Mouse (Mus musculus) adrenal gland, postnatal 36 days (tissue): ENCODE data around the gene Lrrn4cl. TPM values are rescaled to one million over a fixed set of nuclear protein-coding genes. Genes with fewer than 3 reads are reported as not detected.
"Not testable (repeated sequence)": the region's sequence is repeated elsewhere in the genome, so short reads cannot be mapped to it uniquely, and the experiment has no call there.

Experiments used
- DNase-seq, 2 experiments: peaks; one replicate each; pipeline ENCODE4 v3.0.0; 2021; ENCODE audit warnings: mixed read lengths in 1 of 2
- long read RNA-seq, 2 experiments: library from polyadenylated mRNA; stranded (forward); transcript quantifications; one replicate each; pipeline ENCODE4 v2.0.0; 2021; ENCODE audit warnings: borderline sequencing depth in 2 of 2
- total RNA-seq, 2 experiments: library from RNA; stranded (reverse); gene quantifications; 2 replicates each; pipeline ENCODE4 v1.2.3; 2021

Lrrn4cl gene
- 1 to 10 TPM; 4.2 to 4.5 TPM for total RNA-seq
- long read RNA-seq, experiment 1, partial matches to known transcripts = 0 of 4 reads
- long read RNA-seq, experiment 1, other reads (novel, unspliced or antisense) = 0 of 4 reads
- long read RNA-seq, experiment 2, partial matches to known transcripts = 0 of 2 reads
- long read RNA-seq, experiment 2, other reads (novel, unspliced or antisense) = 0 of 2 reads

DNA sequence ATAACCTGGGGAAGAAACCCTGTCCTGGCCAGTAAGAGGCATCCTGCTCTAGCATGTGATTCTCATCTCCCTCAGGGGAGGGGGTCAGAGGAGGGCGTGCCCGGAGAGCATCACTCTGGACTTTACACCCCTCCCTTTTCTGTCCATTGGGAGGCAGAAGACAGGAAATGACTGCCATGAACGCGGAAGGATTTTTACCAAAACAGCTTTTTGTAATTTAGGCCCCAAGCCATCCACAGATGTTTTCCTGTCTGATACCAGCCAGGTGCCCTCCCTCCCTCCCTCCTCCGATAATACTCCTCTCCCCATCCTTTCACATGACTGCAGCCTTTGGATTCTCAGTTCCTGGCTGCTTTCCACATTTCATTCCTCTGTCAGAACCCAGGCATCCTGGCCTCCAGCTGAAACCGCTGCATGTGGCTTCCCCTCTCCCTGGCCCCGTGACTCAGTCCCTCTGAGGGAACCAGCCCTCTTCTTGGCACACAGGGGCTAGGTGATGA is at the start of gene Lrrn4cl:
Gene Lrrn4cl, plus strand, starts transcription at position 367 of the 500 bp plus-strand sequence.
- DNase-seq = peak; percentile 58 to 64

DNA sequence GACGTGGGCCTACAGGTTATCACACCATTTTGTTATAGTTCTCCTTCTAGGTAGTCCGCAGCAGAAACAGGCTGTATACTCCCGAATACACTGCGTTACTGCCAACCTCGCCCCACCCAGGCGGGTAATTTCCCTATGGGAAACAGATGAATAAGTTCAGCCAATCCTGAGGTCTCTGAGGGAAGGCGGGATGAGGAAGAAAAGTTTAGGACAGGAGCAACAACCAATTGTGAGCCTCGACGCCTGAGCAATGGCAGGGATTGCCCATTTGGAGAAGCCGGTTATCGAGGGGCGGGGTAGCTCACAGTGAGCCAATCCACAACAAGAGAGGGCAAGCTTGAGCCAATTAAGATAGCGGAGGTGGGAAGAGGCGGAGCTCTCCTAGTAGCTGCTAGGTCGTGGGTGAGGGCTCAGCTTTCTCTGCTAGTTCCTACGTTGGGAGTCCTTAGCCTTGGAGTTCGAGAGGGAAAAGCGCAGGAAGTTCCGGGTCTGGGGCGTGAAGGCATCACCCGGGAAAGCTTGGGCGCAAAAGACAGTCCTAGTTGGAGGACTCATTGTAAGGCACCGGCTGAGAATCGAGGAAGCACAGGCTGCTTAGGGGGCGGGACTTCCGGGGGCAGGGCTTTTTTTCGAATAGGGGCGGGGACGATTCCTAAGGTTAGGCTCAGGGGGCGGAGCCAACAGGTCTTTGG is 48.3 kb upstream of the Lrrn4cl start, which contains the start of gene Zbtb3:
Gene Zbtb3, plus strand, starts transcription at position 426 of the 692 bp plus-strand sequence.
- peak; percentile 94 to 95 for DNase-seq

DNA sequence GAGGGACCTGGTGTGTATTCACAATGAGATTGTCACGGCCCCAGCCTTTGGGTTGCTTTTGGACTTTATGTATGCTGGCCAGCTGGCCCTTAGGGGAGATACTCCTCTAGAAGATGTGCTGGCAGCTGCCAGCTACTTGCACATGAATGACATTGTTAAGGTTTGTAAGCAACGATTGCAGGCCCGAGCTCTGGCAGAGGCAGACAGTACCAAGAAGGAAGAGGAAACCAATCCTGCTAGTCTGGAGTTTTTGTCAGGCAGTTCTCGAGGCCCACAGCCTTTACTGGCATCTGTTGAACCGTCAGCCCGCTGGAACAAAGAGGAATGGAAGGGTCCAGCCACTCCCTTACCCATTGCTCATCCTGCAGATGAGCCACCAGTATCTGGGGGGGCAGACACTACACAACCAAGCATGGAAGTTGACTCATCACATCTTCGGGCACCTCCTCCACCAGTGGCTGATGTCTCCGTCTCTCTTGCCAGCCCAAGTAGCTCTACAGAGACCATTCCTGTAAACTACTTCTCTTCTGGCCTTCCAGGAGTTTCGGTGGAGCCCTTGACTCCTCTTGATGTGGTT is 47.3 kb upstream of the Lrrn4cl start:
- DNase-seq = no peak

DNA sequence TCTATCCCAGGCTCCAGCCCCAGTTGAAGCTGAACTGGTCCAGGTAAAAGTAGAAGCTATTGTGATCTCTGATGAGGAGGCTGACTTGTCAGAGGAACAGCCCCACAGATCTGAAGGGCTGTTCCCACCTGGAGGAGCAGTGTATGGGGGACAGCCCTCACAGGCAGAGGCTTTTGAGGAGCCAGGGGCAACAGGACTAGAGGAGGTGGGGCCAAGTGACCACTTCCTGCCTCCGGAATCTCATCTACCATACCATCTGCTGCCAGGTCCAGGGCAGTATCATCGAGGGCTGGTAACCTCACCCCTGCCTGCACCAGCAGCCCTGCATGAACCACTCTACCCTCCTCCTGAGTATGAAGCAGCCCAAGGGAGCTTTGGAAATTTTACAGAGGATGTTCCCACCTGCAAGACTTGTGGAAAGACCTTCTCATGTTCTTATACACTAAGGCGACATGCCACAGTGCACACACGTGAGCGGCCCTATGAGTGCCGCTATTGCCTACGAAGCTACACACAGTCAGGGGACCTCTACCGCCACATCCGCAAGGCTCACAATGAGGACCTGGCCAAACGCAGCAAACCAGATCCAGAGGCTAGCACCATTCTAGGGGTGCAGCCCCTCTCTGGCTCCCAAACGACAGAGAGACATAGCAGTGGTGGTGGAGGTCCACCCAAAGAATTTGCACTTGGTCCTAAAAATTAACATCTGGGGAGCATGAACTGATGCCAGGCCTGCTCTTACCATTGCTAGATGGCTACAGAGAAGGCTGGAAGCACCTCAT is 46.5 kb upstream of the Lrrn4cl start:
- DNase-seq = no peak

DNA sequence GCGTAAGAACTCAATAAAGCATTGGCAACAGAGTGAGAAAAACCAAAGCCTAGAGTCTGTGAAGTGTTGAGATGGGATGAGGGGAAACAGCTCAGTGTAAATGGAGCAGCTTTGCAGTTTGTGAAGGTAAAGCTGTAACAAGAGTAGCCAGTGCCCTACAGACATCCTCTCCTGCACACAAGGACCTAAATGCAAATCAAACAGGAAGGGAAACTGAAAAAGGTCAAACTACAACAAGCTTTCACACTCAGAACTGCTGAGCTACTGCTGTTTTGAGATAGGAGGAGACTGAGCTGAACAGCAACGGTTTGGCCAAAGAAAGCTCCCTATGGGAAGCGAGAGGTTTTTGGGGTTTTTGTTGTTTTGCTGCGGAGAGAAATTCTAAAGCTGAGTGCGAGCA is 43.8 kb upstream of the Lrrn4cl start:
- no peak for DNase-seq

DNA sequence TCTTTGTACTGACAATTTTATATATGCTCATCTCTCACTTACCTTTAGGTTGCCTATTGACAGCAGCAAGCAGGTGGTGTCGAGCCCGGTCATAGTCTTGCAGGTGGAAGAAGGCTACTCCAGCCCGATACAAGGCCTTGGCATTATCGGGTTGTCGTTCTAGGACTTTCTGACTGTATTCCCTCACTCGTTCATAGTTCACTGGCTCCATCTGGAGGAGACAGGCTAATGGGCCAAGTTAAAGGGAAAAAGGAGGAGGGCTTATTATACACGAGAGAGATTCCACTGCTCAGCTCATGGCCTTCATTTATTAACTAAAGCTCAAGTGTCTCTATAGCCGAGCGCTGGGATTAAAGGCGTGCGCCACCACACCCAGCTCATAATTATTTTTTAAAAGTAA is 34.8 kb upstream of the Lrrn4cl start:
- DNase-seq = peak in 1 of 2 experiments; percentile 35

DNA sequence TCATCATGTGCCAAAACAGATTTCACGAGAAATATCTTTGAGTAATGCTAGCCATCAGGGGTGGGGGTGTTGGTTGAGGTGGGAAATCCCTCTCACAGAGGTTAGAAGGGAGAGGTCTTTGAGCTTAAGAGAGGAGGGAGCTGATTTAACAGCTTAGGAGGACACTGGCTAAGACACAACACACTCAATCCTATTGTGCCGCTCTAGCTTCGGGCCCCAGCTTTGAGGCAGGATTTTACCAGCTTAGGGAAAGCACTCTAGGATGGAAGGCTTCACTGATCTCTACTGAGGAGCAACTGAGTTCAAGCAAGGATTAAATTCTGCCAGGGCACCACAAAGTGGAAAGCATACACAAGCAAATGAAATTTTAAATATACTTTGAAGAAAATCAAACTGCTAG is 33.6 kb upstream of the Lrrn4cl start:
- DNase-seq = no peak

DNA sequence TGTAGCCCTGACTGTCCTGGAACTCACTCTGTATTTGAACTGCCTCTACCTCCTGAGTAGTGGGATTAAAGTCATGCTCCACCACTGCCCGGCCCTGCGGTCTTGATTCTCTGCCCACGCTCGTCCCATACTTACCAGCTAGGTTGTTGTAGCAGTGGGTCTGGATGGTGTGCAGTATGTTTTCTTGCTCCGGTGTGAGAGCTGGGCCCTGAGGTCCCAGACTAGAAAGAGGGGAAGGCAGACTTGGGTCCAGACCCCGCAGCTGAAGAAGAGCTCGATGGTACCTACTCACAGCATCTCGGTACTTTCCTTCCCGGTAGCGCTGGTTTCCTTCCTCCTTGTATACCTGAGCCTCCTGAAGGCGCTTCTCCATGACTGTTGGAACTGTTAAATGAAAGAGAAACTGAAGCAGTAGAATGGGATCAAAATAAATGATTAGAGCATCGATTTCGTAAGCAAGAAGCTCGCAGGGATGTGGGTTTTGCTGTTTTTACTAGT is 32.2 kb upstream of the Lrrn4cl start:
- DNase-seq = no peak

DNA sequence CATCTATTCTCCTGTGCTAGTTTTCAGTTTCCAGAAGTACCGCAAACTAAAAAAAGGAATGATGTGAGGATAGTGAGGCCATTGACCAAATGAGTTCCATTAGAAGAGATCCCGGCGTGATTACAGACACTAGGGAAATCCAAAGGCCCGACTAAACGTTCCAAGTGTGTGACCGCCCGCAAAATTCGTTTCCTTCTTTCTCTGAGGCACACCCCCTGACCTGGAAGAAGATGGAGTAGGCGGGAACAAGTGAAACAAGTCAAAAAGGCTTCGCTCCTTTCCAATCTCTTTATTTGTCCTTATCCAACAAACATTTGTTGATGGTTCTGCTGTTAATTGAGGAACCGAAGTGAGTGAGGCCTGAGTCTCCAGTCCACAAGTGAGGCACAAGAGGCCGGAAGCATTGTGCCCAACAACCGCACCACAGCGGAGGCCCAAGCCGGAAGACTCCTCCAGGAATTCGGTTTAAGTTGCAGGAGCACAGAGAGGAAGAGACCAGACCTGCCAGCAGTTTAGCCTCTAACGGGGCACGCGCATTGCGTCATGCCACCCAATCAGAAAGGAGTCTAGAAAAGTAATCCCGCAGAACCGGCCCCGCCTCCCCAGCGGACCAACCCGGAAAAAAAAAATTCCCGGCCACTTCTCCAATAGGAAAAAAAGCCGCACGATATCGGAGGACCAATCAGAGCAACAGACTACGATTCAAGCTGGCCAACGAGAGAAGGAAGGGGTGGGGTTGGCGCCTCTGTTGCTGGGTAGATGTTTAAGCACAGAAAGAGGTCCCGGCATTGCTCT is 31.6 kb upstream of the Lrrn4cl start, which contains the start of gene Ttc9c:
Gene Ttc9c, minus strand, starts transcription at position 533 of the 795 bp plus-strand sequence.
- peak; percentile 96 to 97 for DNase-seq

DNA sequence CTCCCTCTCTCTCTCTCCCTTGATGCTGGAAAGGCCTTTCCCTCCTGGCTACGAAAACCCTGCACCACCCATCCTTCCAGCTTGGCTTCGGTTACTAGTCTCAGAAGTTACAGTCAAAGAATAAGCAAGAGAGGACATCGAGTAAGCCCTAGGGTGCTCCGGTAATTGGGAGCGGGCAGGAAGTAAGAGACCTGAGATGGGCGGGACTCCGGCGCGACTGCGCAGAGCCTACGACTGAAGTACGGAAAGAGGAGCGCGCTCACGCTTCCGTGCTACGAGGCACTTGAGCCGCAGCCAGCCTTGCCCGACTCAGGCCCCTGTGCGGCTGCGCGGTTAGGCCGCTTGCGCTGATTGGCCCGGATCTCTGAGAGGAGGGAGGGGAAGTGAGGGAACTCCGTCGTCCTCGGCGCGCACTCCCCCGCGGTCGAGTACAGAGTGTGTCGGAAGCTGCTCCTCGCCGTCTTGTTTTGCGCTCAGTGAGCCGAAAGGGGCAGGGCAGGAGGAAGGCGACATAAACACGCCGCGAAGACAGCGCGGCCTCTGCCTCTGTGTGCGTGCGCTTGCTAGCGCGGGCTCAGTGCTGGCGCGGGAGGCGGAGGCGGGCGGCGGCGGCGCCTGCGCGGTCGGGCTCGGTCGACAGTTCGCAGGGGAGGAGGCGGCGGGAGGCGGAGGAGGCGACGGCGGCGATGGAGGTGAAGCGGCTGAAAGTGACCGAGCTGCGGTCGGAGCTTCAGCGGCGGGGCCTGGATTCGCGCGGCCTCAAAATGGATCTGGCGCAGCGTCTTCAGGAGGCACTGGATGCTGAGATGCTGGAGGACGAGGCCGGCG is 30.8 kb upstream of the Lrrn4cl start, which contains the start of gene Hnrnpul2:
Gene Hnrnpul2, plus strand, starts transcription at position 415 of the 828 bp plus-strand sequence.
- DNase-seq = peak; percentile 99

DNA sequence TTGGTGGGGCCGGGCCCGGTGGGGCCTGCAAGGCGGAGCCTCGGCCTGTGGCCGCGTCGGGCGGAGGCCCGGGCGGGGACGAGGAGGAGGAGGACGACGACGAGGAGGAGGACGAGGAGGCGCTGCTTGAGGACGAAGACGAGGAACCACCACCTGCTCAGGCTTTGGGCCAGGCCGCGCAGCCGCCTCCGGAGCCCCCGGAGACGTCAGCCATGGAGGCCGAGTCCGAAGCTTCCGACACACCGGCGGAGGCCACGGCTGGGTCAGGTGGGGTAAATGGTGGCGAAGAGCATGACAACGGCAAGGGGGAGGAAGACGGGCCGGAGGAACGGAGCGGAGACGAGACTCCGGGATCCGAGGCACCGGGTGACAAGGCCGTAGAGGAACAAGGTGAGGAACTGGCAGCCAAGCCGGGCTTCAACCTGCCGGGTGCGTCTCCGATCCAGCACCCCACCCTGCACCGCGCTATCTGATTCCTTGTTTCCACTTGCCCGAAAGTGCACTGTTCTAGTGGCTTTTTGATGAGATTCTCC is 30.1 kb upstream of the Lrrn4cl start:
- DNase-seq = no peak

DNA sequence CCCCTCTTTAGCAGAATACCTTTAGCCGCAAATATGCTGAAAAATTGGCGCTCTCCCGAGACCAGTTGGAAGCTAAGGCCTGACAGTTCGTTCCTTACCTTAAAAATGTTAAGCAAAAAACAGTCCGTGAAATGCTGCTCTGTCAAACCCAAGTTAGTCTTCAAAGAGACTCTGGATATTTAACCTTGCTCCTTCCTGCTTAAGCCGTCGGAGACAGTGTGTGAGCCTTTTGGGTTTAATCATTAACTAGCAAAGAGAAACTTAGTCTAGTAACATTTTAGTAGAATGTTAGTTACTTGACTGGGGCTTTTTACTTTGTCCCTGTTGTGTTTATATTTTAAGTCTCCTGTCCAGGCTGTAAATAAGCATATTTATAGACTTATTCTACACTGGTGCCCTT is 29.4 kb upstream of the Lrrn4cl start:
- DNase-seq = no peak

DNA sequence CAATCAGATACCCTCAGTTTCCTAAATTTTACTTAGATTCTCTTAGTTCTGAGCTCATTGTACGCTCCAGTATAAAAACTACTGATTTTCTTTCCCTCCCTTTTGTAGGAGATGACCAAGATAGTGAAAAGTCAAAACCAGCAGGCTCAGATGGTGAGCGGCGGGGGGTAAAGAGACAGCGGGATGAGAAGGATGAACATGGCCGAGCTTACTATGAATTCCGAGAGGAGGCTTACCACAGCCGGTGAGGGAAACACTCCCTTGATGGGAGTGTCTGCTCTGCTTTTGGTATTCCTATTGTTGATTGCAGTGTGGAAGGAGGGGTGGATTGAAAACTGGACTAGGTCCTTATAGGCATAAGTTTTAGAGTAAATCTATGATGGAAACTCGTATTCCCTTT is 27.9 kb upstream of the Lrrn4cl start:
- no peak for DNase-seq

DNA sequence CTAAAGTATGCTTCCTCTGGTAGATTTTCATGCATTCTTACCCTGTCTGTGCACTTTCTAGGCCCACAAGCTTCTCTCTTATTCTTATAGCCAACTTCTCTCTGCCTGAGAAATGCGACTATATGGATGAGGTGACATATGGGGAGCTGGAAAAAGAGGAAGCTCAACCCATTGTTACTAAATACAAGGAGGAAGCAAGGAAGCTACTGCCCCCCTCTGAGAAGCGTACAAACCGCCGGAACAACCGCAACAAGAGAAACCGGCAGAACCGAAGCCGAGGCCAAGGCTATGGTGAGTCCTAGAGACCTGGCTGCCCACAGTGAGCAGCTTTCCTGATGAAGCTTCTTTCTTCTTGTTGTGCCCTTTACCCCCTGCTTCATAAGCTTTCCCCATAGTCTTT is 20.9 kb upstream of the Lrrn4cl start, which contains the start of gene AC129217.1:
Gene AC129217.1, plus strand, starts transcription at position 114 of the 400 bp plus-strand sequence.
- DNase-seq = no peak

DNA sequence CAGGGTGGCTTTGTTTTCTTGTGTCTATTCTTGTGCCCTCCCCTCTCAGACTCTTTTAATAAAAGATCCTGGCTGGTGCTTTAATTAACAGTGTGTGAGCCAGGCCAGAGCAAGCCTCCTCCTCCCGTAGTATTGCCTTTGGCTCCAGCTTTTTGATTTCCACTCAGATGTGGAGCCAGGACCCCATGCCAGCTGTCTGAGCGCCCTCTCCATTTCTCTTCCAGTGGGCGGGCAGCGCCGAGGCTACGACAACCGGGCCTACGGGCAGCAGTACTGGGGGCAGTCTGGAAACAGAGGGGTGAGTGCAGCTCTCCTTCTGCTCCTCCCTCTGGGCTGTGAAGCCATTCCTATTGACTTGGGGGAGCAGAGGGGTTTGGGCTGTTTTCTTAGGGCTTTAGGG is 19.9 kb upstream of the Lrrn4cl start:
- DNase-seq = no peak

DNA sequence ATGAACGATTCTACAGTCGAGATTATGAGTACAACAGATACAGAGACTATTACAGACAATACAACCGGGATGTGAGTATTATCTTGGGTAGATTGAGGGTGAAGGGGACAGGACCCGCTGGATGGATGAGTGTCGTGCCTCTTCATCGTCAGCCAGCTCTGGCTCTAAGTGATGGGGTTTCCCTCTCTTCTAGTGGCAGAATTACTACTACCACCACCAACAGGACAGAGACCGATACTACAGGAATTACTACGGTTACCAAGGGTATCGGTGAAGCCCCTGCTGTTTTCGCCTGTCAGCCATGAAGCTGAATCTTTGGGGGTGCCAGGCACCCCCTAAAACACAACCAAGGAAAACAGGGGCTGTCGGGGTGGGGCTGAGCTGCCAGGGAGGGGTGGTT is 19.3 kb upstream of the Lrrn4cl start:
- DNase-seq = no peak

DNA sequence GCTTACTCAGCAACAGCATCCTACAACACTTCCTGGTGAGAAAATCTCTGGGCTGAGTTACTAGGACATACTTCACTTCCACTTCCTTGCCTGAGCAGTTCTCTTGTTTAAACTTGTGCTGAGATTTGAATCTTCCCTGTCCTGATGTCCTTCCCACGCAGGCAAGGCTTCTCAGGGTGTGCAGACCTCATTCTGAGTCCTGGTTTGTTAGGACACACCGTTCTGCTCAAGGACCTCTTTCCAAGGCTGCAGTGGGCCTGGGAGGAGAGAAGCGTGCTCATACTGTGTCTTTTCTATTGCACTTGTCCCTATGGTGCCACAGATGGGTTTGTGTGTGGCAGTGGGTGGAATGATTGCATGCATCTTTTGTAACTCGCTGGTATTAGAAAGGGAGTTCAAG is 17.6 kb upstream of the Lrrn4cl start:
- peak in 1 of 2 experiments; percentile 40 for DNase-seq

DNA sequence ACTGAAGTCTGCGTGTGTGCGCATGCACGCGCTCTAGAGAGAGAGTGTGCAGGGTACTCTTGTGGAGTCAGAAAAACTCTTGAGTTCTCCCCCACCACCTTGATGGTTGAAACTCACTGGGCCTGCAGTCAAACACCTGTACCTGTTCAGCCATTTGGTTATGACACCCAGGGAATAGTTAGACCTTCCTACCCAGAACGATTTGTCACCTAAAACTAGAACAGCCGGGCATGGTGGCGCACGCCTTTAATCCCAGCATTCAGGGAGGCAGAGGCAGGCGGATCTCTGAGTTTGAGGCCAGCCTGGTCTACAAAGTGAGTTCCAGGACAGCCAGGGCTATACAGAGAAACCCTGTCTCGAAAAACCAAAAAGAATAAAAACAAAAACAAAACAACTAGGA is 14.2 kb upstream of the Lrrn4cl start:
- DNase-seq = not testable (repeated sequence)

DNA sequence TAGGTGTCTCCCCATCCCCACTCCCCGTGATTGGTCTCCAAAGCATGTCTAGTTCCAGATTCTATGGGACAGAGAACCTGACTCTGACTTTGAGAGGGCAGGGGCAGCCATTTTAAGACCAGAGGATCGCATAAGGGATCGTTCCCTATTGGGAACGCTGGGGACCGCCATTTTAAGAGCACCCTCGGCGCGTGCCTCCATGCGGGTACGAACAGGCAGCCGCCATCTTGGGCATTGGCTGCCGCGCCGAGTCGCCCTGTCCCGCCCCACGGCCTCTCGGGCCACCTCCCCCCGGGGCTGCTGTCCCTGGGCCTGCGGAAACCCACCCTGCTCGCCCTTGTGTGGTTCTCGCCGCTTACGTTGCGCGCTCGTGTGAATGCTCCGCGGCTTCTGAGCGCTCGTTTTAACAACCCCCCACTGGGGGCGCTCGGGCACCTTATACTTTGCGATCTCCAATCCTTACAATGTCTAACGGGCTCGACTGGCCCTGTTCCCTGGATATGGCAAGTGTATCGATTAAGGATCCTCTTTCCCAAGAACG is 13.2 kb upstream of the Lrrn4cl start, which contains the start of gene Bscl2:
Gene Bscl2, plus strand, starts transcription at position 217 of the 541 bp plus-strand sequence.
- peak; percentile 81 to 86 for DNase-seq
